Mouse (Mus musculus) urinary bladder, postnatal 0 days (tissue): ENCODE results near the gene B4galnt4. TPM values are rescaled to one million over a fixed set of nuclear protein-coding genes. Genes with fewer than 3 reads are reported as not detected.

Source experiments
- polyA plus RNA-seq: library from polyadenylated mRNA; unstranded; fragments of >200 nt; fragmentation: Nextera tagmentation; extraction: Ambion mirVana; gene quantifications from 2 replicates; pipeline ENCODE4 v1.2.1, GENCODE M21; 2015

Gene B4galnt4
- polyA plus RNA-seq, result 0.25 and 0.40 TPM in 2 replicates

GRCm38 (mm10) chr7:141060426-141061242 is at the start of gene B4galnt4:
TSS of gene B4galnt4 (plus strand) at chr7:141061104.

GRCm38 (mm10) chr7:141017824-141018223 is 43.1 kb upstream of the B4galnt4 start, which contains the start of gene Ifitm6:
TSS of gene Ifitm6 (minus strand) at chr7:141017924.

GRCm38 (mm10) chr7:141028831-141029230 is 32.1 kb upstream of the B4galnt4 start, which contains the start of gene Gm17387:
TSS of gene Gm17387 (plus strand) at chr7:141029131.

GRCm38 (mm10) chr7:141077841-141078240 is 16.9 kb downstream of the B4galnt4 start, which contains the start of gene Pkp3:
TSS of gene Pkp3 (plus strand) at chr7:141078218.

GRCm38 (mm10) chr7:141099911-141100691 is 39.2 kb downstream of the B4galnt4 start, which contains the start of gene Sigirr:
TSS of gene Sigirr (minus strand) at chr7:141100572.

GRCm38 (mm10) chr7:141117636-141118035 is 56.7 kb downstream of the B4galnt4 start, which contains the start of gene Ano9:
TSS of gene Ano9 (minus strand) at chr7:141117806.

Other genes starting within 250 kb of the B4galnt4 start
- gene Zfp941, start 238.9 kb upstream of the B4galnt4 start, polyA plus RNA-seq, result 0.55 and 0.98 TPM in 2 replicates
- 9.5 and 11.1 TPM in 2 replicates for gene Urah, start 226.1 kb upstream of the B4galnt4 start, polyA plus RNA-seq
- not detected in 2 replicates for gene Scgb1c1, start 215.6 kb upstream of the B4galnt4 start, polyA plus RNA-seq
- gene Odf3, start 213.3 kb upstream of the B4galnt4 start, polyA plus RNA-seq, result 0.14 TPM in 1 of 2 replicates, not detected in the other
- gene Gm45785, start 204.8 kb upstream of the B4galnt4 start, polyA plus RNA-seq, result not detected in 2 replicates
- gene Ric8a, start 204.1 kb upstream of the B4galnt4 start, polyA plus RNA-seq, result 50.8 and 53.1 TPM in 2 replicates
- 39.9 and 50.6 TPM in 2 replicates for gene Bet1l, start 203.5 kb upstream of the B4galnt4 start, polyA plus RNA-seq
- gene Psmd13, start 179.1 kb upstream of the B4galnt4 start, polyA plus RNA-seq, result 160 and 172 TPM in 2 replicates
- 16.6 and 18.1 TPM in 2 replicates for gene Sirt3, start 178.8 kb upstream of the B4galnt4 start, polyA plus RNA-seq
- gene Cox8b, start 160.7 kb upstream of the B4galnt4 start, polyA plus RNA-seq, result 0.43 and 0.74 TPM in 2 replicates
- gene Nlrp6, start 140.2 kb upstream of the B4galnt4 start, polyA plus RNA-seq, result 0.08 and 0.22 TPM in 2 replicates
- gene Pgghg, start 119.7 kb upstream of the B4galnt4 start, polyA plus RNA-seq, result 17.1 and 17.4 TPM in 2 replicates
- 1.1 and 1.4 TPM in 2 replicates for gene Ifitm5, start 110.8 kb upstream of the B4galnt4 start, polyA plus RNA-seq
- gene Gm45717, start 105.2 kb upstream of the B4galnt4 start, polyA plus RNA-seq, result 0.60 and 0.79 TPM in 2 replicates
- 1,342 and 1,631 TPM in 2 replicates for gene Ifitm2, start 105.1 kb upstream of the B4galnt4 start, polyA plus RNA-seq
- 156 and 219 TPM in 2 replicates for gene Ifitm1, start 93.9 kb upstream of the B4galnt4 start, polyA plus RNA-seq
- gene Ifitm3, start 50.3 kb upstream of the B4galnt4 start, polyA plus RNA-seq, result 730 and 992 TPM in 2 replicates
- gene Ifitm6, start 43.2 kb upstream of the B4galnt4 start, polyA plus RNA-seq, result 0.67 and 3.1 TPM in 2 replicates
- not detected in 2 replicates for gene Gm17387, start 32.0 kb upstream of the B4galnt4 start, polyA plus RNA-seq
- gene Pkp3, start 17.1 kb downstream of the B4galnt4 start, polyA plus RNA-seq, result 29.1 and 32.9 TPM in 2 replicates
- 4.8 and 5.7 TPM in 2 replicates for gene Sigirr, start 39.5 kb downstream of the B4galnt4 start, polyA plus RNA-seq
- 3.7 and 5.5 TPM in 2 replicates for gene Ano9, start 56.7 kb downstream of the B4galnt4 start, polyA plus RNA-seq
- gene Ptdss2, start 61.3 kb downstream of the B4galnt4 start, polyA plus RNA-seq, result 30.7 and 33.0 TPM in 2 replicates
- gene Rnh1, start 111.8 kb downstream of the B4galnt4 start, polyA plus RNA-seq, result 194 and 223 TPM in 2 replicates
- 116 and 122 TPM in 2 replicates for gene Hras, start 132.9 kb downstream of the B4galnt4 start, polyA plus RNA-seq
- gene Lrrc56, start 133.1 kb downstream of the B4galnt4 start, polyA plus RNA-seq, result 2.4 and 3.4 TPM in 2 replicates
- 1.4 and 1.7 TPM in 2 replicates for gene Lmntd2, start 153.0 kb downstream of the B4galnt4 start, polyA plus RNA-seq
- gene Rassf7, start 154.8 kb downstream of the B4galnt4 start, polyA plus RNA-seq, result 72.5 and 76.7 TPM in 2 replicates
- 27.5 and 28.3 TPM in 2 replicates for gene Phrf1, start 167.7 kb downstream of the B4galnt4 start, polyA plus RNA-seq
- gene Irf7, start 205.4 kb downstream of the B4galnt4 start, polyA plus RNA-seq, result 11.5 and 15.7 TPM in 2 replicates
- gene Cdhr5, start 215.7 kb downstream of the B4galnt4 start, polyA plus RNA-seq, result 0.06 TPM in 1 of 2 replicates, not detected in the other
- 3.3 and 5.1 TPM in 2 replicates for gene Sct, start 218.0 kb downstream of the B4galnt4 start, polyA plus RNA-seq
- 0.31 and 0.36 TPM in 2 replicates for gene Drd4, start 230.9 kb downstream of the B4galnt4 start, polyA plus RNA-seq